Mouse (Mus musculus) cerebellum, postnatal 10 days (tissue): ENCODE results near the gene Sipa1l2.

Experiments
- DNase-seq, 2 experiments: peaks; one replicate each; pipeline ENCODE4 v3.0.0; 2021; ENCODE audit warnings: mixed read lengths in 2 of 2

The Sipa1l2 gene

GRCm38 (mm10) chr8:125576127-125576526 is 6.5 kb upstream of the Sipa1l2 start:
- DNase-seq = no peak

GRCm38 (mm10) chr8:125574280-125574679 is 4.7 kb upstream of the Sipa1l2 start:
- peak; percentile 69 to 82 for DNase-seq

- peak; percentile 71 to 75 for DNase-seq
These were observed 2.6 kb upstream of the Sipa1l2 start for GRCm38 (mm10) chr8:125572246-125572645.

- DNase-seq = peak; percentile 66 to 73
These were observed 1.3 kb upstream of the Sipa1l2 start for GRCm38 (mm10) chr8:125570835-125571465.

- DNase-seq = no peak
These were observed 781 bp upstream of the Sipa1l2 start for GRCm38 (mm10) chr8:125570389-125570788.

- peak; percentile 67 to 75 for DNase-seq
These were observed 616 bp downstream of the Sipa1l2 start for GRCm38 (mm10) chr8:125568851-125569532.

GRCm38 (mm10) chr8:125568421-125568850 is 1.2 kb downstream of the Sipa1l2 start:
- peak; percentile 42 to 55 for DNase-seq

- peak; percentile 52 to 64 for DNase-seq
These were observed 2.0 kb downstream of the Sipa1l2 start for GRCm38 (mm10) chr8:125567569-125567968.

GRCm38 (mm10) chr8:125562878-125563277 is 6.7 kb downstream of the Sipa1l2 start:
- DNase-seq = no peak

- DNase-seq = peak; percentile 43 to 44
These were observed 8.7 kb downstream of the Sipa1l2 start for GRCm38 (mm10) chr8:125560825-125561490.

GRCm38 (mm10) chr8:125559066-125559653 is 10.4 kb downstream of the Sipa1l2 start:
- DNase-seq = peak in 1 of 2 experiments; percentile 33

- peak; percentile 86 to 88 for DNase-seq
These were observed 11.2 kb downstream of the Sipa1l2 start for GRCm38 (mm10) chr8:125558109-125559065.

GRCm38 (mm10) chr8:125557391-125558108 is 12.1 kb downstream of the Sipa1l2 start:
- DNase-seq = no peak

GRCm38 (mm10) chr8:125556706-125557105 is 12.9 kb downstream of the Sipa1l2 start:
- DNase-seq = peak; percentile 69 to 74

- no peak for DNase-seq
These were observed 19.0 kb downstream of the Sipa1l2 start for GRCm38 (mm10) chr8:125550567-125550966.

- peak in 1 of 2 experiments; percentile 35 for DNase-seq
These were observed 22.3 kb downstream of the Sipa1l2 start for GRCm38 (mm10) chr8:125547296-125547695.

GRCm38 (mm10) chr8:125545866-125546265 is 23.7 kb downstream of the Sipa1l2 start:
- DNase-seq = no peak

GRCm38 (mm10) chr8:125542893-125543613 is 26.6 kb downstream of the Sipa1l2 start:
- DNase-seq = no peak

- DNase-seq = no peak
These were observed 30.3 kb downstream of the Sipa1l2 start for GRCm38 (mm10) chr8:125539056-125540013.
